Mouse (Mus musculus) lung, postnatal 0 days (tissue): ENCODE data around the gene Pfdn6.

Experiments used
- CTCF ChIP-seq: IDR thresholded peaks from 2 replicates; pipeline ENCODE4 v1.5.1; 2016; ENCODE audit warnings: antibody characterized with exemption, mild to moderate bottlenecking
- EP300 ChIP-seq: IDR thresholded peaks from 2 replicates; pipeline ENCODE4 v1.6.1; 2016; ENCODE audit warnings: antibody characterized with exemption, mild to moderate bottlenecking, control low read depth

DNA sequence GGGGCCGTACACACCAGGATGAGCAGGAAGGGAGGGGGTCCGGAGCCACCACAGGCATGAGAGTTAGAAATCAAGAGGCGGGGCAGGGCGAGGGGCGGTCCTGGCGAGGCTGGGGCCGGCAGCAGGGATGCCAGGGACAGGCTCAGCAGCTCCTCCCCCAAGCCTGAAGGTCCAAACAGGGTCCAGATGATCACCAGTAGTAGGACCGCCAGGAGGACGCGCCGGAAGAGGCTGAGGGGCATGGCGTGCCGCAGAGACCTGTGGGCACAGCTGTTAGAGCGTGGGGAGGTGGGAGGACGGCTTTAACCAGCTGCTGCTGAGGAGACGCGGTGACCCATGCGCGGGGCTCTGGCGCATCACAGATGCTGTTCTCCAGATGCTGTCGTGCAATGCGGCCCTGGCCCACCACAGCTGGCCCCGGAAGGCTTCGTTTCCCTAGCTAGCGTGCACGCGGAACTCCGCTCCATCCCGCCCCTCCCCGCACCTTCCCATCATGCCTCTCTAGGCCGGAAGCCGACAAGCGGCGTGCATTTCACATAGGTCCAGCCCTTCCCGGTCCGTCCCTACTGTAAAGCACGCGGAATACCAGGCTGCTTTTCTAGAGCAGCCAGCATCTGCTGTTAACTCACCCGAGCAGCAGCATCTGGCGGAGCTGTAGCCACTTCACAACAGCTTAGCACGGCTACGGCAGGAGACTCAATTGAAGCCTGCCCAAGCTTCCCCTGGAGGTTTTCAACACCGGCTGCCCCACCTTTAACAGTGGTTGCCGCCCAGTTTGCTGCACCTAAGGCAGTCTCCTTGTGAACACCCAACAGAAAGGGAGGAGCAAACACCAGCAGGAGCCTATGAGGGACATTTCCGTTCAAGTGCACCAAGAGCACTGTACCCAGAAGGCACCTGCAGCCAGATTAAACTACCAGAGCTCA is 11.1 kb upstream of the Pfdn6 start, which contains the start of gene B3galt4:
- no peak; the same call in 1 of the 2 replicates for TF ChIP-seq CTCF
- no peak for TF ChIP-seq EP300
